Mouse (Mus musculus): Measurements from ENCODE around the gene Abca15.
"Not testable (repeated sequence)": the region's sequence is repeated elsewhere in the genome, so short reads cannot be mapped to it uniquely, and the experiment has no call there.

Gene Abca15

DNA sequence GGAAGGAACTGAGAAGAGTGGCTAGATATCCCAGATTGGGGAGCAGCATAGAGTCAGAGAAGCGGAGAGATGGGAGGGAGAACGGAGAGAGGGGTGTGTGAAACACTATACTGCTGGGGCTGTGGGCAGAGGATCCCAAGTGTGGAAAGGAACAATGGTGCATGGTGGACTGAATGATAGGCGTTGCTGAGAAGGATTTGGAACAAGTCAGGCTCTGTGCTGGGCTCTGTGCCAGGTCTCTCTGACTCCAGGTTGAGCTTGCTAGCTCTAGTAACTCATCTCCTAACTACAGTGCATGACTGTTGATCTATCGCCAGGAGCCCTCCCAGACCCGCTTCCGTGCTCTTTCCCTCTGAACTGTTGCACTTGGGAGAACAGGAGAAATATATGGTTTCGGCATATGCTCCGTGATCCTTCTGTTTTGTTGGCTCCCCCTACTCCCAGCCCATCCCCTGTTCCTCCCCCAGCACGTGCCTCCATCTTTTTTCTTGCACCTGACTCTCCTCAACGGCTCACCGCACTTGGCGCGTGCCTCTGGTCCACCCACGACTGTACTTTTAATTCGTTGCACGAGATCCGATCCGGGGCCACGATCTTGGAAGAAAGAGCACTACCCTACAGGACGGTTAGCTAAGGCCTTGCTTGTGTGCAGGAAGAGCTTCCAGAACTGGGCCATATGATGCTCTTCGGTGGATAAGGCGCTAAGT lies at the start of gene Abca15:
Gene Abca15, plus strand, starts transcription at position 584 of the 707 bp plus-strand sequence.
- in situ Hi-C loops (cut with MboI, MseI) = no loop called here

DNA sequence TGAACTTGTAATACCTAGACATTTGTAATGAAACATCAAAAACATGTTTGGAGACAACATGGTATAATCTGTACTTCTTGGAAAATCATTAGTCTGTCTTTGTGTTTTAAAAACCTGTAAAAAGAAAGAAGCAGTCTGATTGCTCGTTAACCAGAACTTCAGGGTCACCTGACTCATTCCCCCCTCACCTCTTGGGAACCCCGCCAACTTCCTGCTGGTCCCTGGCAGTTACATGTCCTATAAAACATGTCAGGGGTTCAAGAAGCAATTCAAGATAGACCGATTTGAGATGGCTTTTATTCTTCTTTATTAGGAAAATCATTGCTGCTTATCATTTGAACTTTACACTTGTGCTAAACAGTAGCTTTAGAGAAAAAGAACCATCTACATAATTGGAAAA lies 43.2 kb upstream of the Abca15 start:
- in situ Hi-C loops (cut with MboI, MseI) = no loop called here

DNA sequence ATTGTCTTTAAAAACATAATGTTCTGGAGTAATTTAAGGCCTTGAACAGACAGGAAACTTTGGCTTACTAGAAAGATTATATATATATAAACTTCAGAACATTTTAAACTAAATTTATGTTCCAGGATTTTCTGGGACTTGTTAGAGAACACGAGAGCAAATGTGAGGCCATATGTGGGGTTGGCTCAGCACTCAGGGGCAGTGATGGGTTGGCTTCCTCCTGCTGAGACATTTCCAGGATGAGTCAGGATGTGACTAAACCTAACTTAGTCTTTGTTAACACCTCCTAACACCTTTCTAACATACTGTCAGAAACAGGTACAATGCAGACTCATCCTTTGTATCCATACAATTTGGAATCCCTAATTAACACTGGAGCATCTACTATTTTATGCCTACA lies 12.4 kb upstream of the Abca15 start:
- in situ Hi-C loops (cut with MboI, MseI) = loop anchor here in 1 of 2 experiments (10.0 kb wide), 2 partner anchors 1401 to 1431 kb away; no protein-coding TSS in a partner anchor

DNA sequence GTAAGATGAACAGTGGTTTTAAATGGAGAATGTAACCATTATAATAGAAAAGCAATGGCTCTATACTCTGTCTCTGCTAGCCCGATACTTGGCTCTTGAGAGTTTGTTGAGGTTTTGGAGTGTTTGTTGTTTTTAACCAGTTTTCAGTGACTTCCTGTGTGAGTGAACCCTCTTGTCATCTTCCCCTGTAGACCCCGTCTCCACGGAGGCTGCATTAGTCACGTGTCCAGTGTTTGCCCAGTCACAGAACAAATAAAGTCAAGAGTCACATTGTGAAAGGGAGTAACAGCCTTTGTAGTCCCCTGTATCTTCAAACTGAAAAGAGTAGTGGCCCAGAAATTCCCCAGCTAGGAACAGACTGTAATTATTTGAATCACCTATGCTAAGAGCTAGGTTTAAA lies 5.5 kb upstream of the Abca15 start:
- in situ Hi-C loops (cut with MboI, MseI) = no loop called here

- in situ Hi-C loops (cut with MboI, MseI) = not testable (repeated sequence)
Observed at GRCm38 (mm10) chr7:120325911-120326310, 2.6 kb upstream of the Abca15 start.

DNA sequence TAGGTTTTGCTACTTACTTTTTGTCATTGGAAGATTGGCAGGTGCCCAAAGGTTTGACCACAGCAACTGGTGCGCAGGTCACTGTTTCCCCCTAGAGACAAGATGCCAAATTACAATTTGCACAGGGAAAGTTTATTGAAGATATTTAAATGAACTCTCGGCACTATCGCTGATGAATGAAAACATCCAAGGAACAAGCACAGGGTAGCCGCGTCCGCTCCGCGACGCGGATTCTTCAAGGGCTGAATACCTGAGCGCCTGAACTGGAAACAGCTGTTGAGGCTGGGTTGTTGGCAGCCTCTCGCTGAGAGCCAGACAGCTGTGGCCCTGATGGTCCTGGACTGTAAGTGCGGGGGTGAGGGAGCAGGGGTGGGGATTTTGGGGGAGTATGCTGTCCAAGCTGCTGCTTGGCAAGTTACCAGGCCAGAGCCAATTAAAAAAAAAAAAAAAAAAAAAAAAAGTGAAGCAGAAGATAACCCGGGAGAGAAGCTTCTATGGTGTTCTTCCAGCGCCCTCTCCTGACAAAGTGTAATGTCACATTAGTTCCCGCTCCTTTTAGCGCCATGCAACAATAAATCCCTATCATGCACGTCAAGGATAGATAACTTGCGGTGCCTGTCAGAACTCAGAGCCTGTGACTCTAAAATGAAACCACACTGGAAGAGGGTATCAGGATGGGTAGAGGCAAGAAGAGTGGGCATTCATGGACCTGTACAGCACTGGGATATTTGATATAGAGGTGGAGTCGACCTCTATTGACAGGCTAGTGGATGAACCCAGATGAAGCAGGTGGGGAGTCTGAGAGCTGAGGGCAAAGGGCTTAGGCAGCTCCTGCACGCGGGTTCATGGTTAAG lies 1.0 kb upstream of the Abca15 start:
- in situ Hi-C loops (cut with MboI, MseI) = no loop called here

DNA sequence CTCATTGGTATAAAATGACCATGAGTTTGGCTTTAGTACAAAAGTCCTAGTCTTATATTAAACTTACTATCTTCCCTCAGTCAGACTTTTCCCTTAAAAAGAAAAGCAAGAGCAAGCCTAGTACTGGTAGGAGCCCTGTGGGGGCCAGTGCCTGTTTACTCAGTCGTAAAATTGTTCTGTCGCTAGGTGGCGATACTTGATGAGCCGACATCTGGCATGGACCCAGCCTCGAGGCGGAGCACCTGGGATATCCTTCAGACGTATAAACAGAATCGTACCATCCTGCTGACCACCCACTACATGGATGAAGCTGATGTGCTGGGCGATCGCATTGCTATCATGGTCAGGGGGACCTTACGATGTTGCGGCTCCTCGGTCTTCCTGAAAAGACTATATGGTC lies 32.7 kb downstream of the Abca15 start:
- in situ Hi-C loops (cut with MboI, MseI) = loop anchor here in 1 of 2 experiments (10.0 kb wide), 1 partner anchor 894 kb away; no protein-coding TSS in a partner anchor

DNA sequence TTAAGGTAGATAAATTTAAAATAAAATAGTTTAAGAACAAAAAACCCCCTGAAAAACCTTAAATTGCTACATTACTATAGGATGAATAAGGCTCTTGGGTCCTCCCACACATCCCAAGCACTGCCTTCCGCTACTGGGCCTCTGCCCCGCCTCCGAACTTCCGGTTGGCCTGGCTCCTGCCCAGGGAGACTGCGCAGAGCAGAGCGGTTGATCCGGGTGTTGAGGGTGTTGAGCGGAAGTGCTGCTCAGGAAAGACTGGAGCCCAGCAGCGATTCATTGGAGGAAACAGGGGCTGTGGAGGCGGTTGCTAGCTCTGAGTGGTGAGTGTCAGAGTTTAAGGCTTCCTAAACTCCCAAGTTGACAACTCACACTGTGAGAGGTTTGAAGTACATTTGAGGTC lies 81.0 kb downstream of the Abca15 start, which contains the start of gene Abca16:
Gene Abca16, plus strand, starts transcription at position 201 of the 400 bp plus-strand sequence.
- in situ Hi-C loops (cut with MboI, MseI) = no loop called here

DNA sequence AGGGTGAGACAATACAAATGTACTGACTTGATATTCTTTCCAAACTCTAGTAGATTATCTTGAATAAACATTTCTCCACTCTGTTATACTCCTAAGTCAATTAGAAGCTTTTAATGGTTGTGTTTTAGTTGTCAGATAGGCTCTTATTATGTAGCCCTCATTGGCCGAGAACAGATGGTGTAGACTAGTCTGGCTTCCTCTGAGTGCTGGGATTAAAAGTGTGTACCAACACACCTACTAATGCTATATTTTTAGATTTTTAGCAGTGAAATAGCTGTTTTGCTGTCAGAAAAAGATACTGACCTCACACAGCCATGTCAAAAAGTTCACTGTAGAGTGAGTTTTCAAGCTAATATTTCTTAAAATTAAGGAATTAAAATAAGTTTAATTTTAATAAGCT lies 83.9 kb downstream of the Abca15 start:
- in situ Hi-C loops (cut with MboI, MseI) = no loop called here

DNA sequence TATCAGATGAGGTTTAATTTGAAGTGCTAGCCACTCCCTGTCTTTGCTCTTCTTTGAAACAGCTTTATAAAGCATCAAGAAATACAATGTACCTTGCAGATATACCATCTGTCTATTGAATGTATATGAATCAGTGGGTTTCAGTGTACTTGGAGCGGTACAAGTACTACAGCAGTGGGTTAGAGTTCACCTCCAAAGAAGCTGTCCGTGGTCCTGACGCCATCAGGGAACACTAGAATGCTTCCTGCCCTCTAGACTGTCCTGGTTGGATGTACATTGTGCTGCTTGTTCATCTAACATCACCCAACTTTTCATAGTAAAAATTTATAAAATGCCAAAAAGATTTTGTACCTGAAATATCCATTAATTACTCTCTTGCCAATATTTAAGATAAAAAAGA lies 98.2 kb downstream of the Abca15 start:
- in situ Hi-C loops (cut with MboI, MseI) = no loop called here

DNA sequence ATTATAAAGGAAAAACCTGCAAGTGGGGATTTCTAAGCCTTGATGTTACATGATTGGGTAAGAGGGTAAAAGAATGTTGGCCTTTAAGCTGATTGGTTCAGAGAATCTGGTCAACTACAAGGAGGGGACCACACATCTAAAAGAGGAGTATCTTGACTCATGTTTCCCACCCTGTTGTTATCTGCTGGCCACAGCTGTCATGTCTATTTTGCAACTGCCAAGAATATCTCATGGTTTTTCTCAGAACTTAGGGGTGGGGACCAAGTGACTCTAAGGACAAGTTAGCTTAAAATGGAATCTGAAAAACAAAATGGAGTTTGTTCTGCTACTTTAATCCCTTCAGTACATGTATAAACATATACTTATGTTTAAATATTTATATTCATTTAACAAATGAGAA lies 103.0 kb downstream of the Abca15 start:
- in situ Hi-C loops (cut with MboI, MseI) = no loop called here
